Mouse (Mus musculus): ENCODE measurements around the gene Pkd1. TPM values are rescaled to one million over a fixed set of nuclear protein-coding genes. Genes with fewer than 3 reads are reported as not detected.

Pkd1 gene
- polyA plus RNA-seq, 1 experiment from 2014 or later, result 26.3 TPM

- 61% methylated on average over 8 of the region's 8 CpGs for WGBS
- Histone ChIP-seq H3K9me3 (ENCODE audit: low read length) (no peaks in the 10 kb centered on the region), H3K4me1 (ENCODE audit: insufficient read depth, low read depth, low read length) (no peaks in the 10 kb centered on the region), H3K4me2 (replicated peaks; ENCODE audit: low read depth, low read length) (no peak overlapping the region), H3K27ac (ENCODE audit: low read length) (no peak overlapping the region), H3K36me3 (ENCODE audit: insufficient read depth, low read length) (no peaks in the 10 kb centered on the region), H3K27me3 (replicated peaks; ENCODE audit: insufficient read depth, low read length) (no peaks in the 10 kb centered on the region), H3K4me3 (ENCODE audit: low read depth, low read length) (no peak overlapping the region), H3K9ac (replicated peaks; ENCODE audit: low read depth) (no peak overlapping the region)
- ATAC-seq, result 0 out of 2 replicates have a peak, but pooled peaks have one; percentile 32
- peak; percentile 70 for TF ChIP-seq CTCF (IDR thresholded peaks at IDR 0.05)
- no peak for TF ChIP-seq EP300 (IDR thresholded peaks at IDR 0.05)
- no peak for DNase-seq (ENCODE audit: low spot score)
These were observed 10.7 kb upstream of the Pkd1 start for GRCm38 (mm10) chr17:24538950-24539349.

DNA sequence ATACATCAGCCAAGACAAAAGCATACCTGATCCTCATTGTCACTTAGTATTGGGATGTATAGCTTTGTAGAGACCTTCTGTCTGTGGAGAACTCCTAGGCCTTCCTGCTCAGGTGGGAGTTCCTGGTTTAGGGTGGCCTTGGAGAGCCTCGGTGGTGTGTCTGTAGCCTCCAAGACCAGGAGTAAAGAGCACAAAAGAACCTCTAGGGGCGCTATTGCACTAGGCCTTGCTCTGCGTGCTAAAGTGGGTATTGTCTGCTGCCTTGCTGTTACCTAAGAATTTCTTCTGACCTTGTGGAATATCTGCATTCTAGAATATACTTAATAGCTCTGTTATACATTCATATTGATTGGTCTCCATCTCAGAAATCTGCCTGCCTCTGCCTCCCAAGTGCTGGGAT lies 9.3 kb upstream of the Pkd1 start:
- ATAC-seq (peak; percentile 79), DNase-seq (ENCODE audit: low spot score) (peak; percentile 80)
- TF ChIP-seq CTCF (IDR thresholded peaks at IDR 0.05) (peak; percentile 90), EP300 (IDR thresholded peaks at IDR 0.05) (no peak)
- H3K4me2 ChIP-seq (replicated peaks; ENCODE audit: low read depth, low read length), result no peak overlapping the region
- H3K4me1 ChIP-seq (ENCODE audit: insufficient read depth, low read depth, low read length), result no peaks in the 10 kb centered on the region
- no peaks in the 10 kb centered on the region for H3K27me3 ChIP-seq (replicated peaks; ENCODE audit: insufficient read depth, low read length)
- H3K27ac ChIP-seq (ENCODE audit: low read length), result no peak overlapping the region
- H3K36me3 ChIP-seq (ENCODE audit: insufficient read depth, low read length), result no peaks in the 10 kb centered on the region
- H3K4me3 ChIP-seq (ENCODE audit: low read depth, low read length), result no peak overlapping the region
- 6% methylated on average over 3 of the region's 3 CpGs for WGBS
- H3K9me3 ChIP-seq (ENCODE audit: low read length), result no peaks in the 10 kb centered on the region
- no peak overlapping the region for H3K9ac ChIP-seq (replicated peaks; ENCODE audit: low read depth)

- H3K4me2 ChIP-seq (replicated peaks; ENCODE audit: low read depth, low read length), result no peak overlapping the region
- H3K4me3 ChIP-seq (ENCODE audit: low read depth, low read length), result no peak overlapping the region
- DNase-seq (ENCODE audit: low spot score) (no peak), ATAC-seq (no peak)
- H3K9me3 ChIP-seq (ENCODE audit: low read length), result no peaks in the 10 kb centered on the region
- no peak overlapping the region for H3K9ac ChIP-seq (replicated peaks; ENCODE audit: low read depth)
- H3K27me3 ChIP-seq (replicated peaks; ENCODE audit: insufficient read depth, low read length), result no peaks in the 10 kb centered on the region
- H3K4me1 ChIP-seq (ENCODE audit: insufficient read depth, low read depth, low read length), result 0 out of 2 replicates have a peak, but pooled peaks cover 3% of the 10 kb centered on the region
- H3K36me3 ChIP-seq (ENCODE audit: insufficient read depth, low read length), result no peaks in the 10 kb centered on the region
- WGBS, result 10% methylated on average over 12 of the region's 12 CpGs
- TF ChIP-seq CTCF (IDR thresholded peaks at IDR 0.05), result peak; percentile 28; the same call in 1 of the 2 replicates
- TF ChIP-seq EP300 (IDR thresholded peaks at IDR 0.05), result no peak
- H3K27ac ChIP-seq (ENCODE audit: low read length), result no peak overlapping the region
These were observed 5.0 kb upstream of the Pkd1 start for GRCm38 (mm10) chr17:24544613-24545012.

- TF ChIP-seq EP300 (IDR thresholded peaks at IDR 0.05) (no peak), CTCF (IDR thresholded peaks at IDR 0.05) (peak; percentile 16)
- WGBS, result 86% methylated on average over 2 of the region's 2 CpGs
These were observed 4.4 kb upstream of the Pkd1 start for GRCm38 (mm10) chr17:24545247-24545646.

DNA sequence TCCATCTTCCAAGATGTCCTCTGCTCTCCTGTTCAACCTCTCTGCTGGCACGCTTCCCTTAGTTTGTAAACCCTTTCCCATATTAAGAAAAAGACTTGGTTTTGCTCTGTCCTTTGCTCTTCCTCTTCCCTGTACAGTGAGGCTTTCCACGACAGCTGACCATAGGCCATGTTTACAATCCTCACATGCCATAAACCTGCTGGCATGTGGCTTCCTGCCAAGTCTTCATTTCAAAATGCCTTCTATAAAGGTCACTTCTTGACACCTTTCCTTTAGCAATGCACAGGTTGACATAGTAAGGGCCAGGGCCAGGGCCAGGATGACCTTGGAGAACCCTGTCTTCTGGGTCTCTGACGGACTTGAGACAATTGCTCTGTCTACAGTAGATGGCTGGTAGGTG lies 3.4 kb upstream of the Pkd1 start:
- 67% methylated on average over 3 of the region's 3 CpGs for WGBS
- Histone ChIP-seq H3K9me3 (ENCODE audit: low read length) (no peaks in the 10 kb centered on the region), H3K4me1 (ENCODE audit: insufficient read depth, low read depth, low read length) (0 out of 2 replicates have a peak, but pooled peaks cover 3% of the 10 kb centered on the region), H3K4me2 (replicated peaks; ENCODE audit: low read depth, low read length) (no peak overlapping the region), H3K27me3 (replicated peaks; ENCODE audit: insufficient read depth, low read length) (no peaks in the 10 kb centered on the region), H3K9ac (replicated peaks; ENCODE audit: low read depth) (no peak overlapping the region), H3K4me3 (ENCODE audit: low read depth, low read length) (no peak overlapping the region), H3K27ac (ENCODE audit: low read length) (no peak overlapping the region), H3K36me3 (ENCODE audit: insufficient read depth, low read length) (no peaks in the 10 kb centered on the region)
- ATAC-seq (no peak), DNase-seq (ENCODE audit: low spot score) (peak; percentile 44)
- TF ChIP-seq EP300 (IDR thresholded peaks at IDR 0.05) (no peak), CTCF (IDR thresholded peaks at IDR 0.05) (no peak)

More at GRCm38 (mm10) chr17:24545247-24545646, 4.4 kb upstream of the Pkd1 start:
- no peak overlapping the region for H3K4me2 ChIP-seq (replicated peaks; ENCODE audit: low read depth, low read length)
- no peaks in the 10 kb centered on the region for H3K36me3 ChIP-seq (ENCODE audit: insufficient read depth, low read length)
- 0 out of 2 replicates have a peak, but pooled peaks cover 3% of the 10 kb centered on the region for H3K4me1 ChIP-seq (ENCODE audit: insufficient read depth, low read depth, low read length)
- no peak overlapping the region for H3K9ac ChIP-seq (replicated peaks; ENCODE audit: low read depth)
- H3K27me3 ChIP-seq (replicated peaks; ENCODE audit: insufficient read depth, low read length), result no peaks in the 10 kb centered on the region
- no peak for DNase-seq (ENCODE audit: low spot score)
- no peak for ATAC-seq
- no peak overlapping the region for H3K27ac ChIP-seq (ENCODE audit: low read length)
- no peaks in the 10 kb centered on the region for H3K9me3 ChIP-seq (ENCODE audit: low read length)
- H3K4me3 ChIP-seq (ENCODE audit: low read depth, low read length), result no peak overlapping the region

DNA sequence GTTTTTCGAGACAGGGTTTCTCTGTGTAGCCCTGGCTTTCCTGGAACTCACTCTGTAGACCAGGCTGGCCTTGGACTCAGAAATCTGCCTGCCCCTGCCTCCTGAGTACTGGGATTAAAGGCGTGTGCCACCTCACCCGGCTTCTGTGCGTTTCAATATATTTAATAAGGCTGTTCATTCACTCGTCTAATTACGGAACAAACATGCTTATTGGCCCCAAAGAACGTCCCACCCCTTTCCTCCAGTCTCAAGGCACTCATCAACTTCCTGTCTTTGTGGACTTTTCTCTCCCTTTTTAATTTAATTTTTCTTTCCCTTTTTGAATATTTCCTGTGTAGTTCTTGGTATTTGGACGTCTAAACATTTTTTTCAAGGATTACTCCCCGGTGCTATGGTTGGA lies 1.2 kb upstream of the Pkd1 start:
- Histone ChIP-seq H3K4me2 (replicated peaks; ENCODE audit: low read depth, low read length) (peak overlapping the region; percentile 72), H3K9me3 (ENCODE audit: low read length) (no peaks in the 10 kb centered on the region), H3K9ac (replicated peaks; ENCODE audit: low read depth) (0 out of 2 replicates have a peak overlapping the region, but pooled peaks have one; percentile 9), H3K4me3 (ENCODE audit: low read depth, low read length) (peak overlapping the region; percentile 80), H3K27ac (ENCODE audit: low read length) (peak overlapping the region; percentile 83), H3K27me3 (replicated peaks; ENCODE audit: insufficient read depth, low read length) (no peaks in the 10 kb centered on the region), H3K36me3 (ENCODE audit: insufficient read depth, low read length) (no peaks in the 10 kb centered on the region), H3K4me1 (ENCODE audit: insufficient read depth, low read depth, low read length) (0 out of 2 replicates have a peak, but pooled peaks cover 3% of the 10 kb centered on the region)
- WGBS, result 13% methylated on average over 9 of the region's 9 CpGs
- TF ChIP-seq EP300 (IDR thresholded peaks at IDR 0.05), result no peak
- no peak for TF ChIP-seq CTCF (IDR thresholded peaks at IDR 0.05)
- ATAC-seq, result no peak
- DNase-seq (ENCODE audit: low spot score), result peak; percentile 54
